Mouse (Mus musculus): ENCODE data around the gene Gm20388. TPM values are rescaled to one million over a fixed set of nuclear protein-coding genes. Genes with fewer than 3 reads are reported as not detected.

Gm20388 gene
- total and polyA plus RNA-seq, 3 experiments = 0.02 to 0.05 TPM; not detected in 1

DNA sequence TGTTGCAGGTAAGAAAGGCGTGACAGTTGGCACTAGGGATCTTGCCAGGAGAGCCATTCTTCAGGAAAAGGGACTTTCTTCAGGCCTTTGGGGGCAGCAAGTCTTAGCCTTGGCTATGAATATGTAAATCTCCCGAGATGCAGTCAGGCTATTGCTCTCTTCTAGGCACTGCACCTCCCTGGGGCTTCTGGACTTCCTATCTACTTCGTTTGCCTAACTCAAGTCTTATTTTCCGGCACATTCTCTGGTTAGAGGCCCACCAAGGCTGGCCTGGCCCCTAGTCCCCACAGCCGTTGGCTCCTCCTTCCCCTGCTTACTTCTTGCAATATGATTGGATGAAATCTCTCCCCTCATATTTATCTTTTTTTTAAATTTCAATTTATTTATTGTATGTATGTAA is 4178.4 kb downstream of the Gm20388 start:
- Histone ChIP-seq H3K27me3 (ENCODE audit: insufficient read depth, low read length) (no peaks in the 10 kb centered on the region), H3K9me3 (replicated peaks) (peaks cover 21% of the 10 kb centered on the region), H3K36me3 (replicated peaks) (no peaks in the 10 kb centered on the region), H3K4me1 (ENCODE audit: insufficient read depth, low read depth, low read length) (no peaks in the 10 kb centered on the region), H3K4me3 (ENCODE audit: low read depth, low read length) (no peak overlapping the region)
- TF ChIP-seq GATA1 (IDR thresholded peaks at IDR 0.05; ENCODE audit: borderline replicate concordance, low read length) (no peak), POLR2AphosphoS5 (IDR thresholded peaks at IDR 0.05; ENCODE audit: insufficient replicate concordance, low read depth, low read length) (no peak), CTCF (IDR thresholded peaks at IDR 0.05; ENCODE audit: low read depth, low read length) (no peak), TAL1 (conservative IDR thresholded peaks at IDR 0.05; ENCODE audit: low read depth, low read length) (no peak), GATA2 (IDR thresholded peaks at IDR 0.05; ENCODE audit: borderline replicate concordance, low read depth, low read length) (no peak)
- DNase-seq (ENCODE audit: low spot score) (no peak), ATAC-seq (ENCODE audit: extremely low read depth, insufficient number of reproducible peaks, low FRiP score, poor library complexity, severe bottlenecking) (no peak)

DNA sequence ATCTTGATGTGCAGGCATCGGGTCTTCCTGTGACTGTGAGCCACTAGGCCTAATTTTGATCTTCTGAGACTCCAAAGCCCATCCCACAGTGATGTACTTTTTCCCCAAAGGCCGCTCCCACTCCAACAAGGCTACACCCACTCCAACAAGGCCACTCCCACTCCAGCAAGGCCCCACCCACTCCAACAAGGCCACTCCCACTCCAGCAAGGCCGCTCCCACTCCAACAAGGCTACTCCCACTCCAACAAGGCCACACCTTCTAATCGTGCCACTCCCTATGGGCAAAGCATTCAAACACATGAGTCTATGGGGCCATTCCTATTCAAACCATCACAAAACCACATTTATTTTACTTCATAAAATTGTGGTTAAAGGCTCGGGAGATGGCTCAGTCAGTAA is 4179.8 kb downstream of the Gm20388 start:
- H3K4me1 ChIP-seq (ENCODE audit: insufficient read depth, low read depth, low read length) = no peaks in the 10 kb centered on the region
- H3K9me3 ChIP-seq (replicated peaks) = peaks cover 21% of the 10 kb centered on the region
- no peak for TF ChIP-seq TAL1 (conservative IDR thresholded peaks at IDR 0.05; ENCODE audit: low read depth, low read length)
- TF ChIP-seq GATA1 (IDR thresholded peaks at IDR 0.05; ENCODE audit: borderline replicate concordance, low read length) = no peak
- TF ChIP-seq POLR2AphosphoS5 (IDR thresholded peaks at IDR 0.05; ENCODE audit: insufficient replicate concordance, low read depth, low read length) = no peak
- ATAC-seq (ENCODE audit: extremely low read depth, insufficient number of reproducible peaks, low FRiP score, poor library complexity, severe bottlenecking) = no peak
- no peak for DNase-seq (ENCODE audit: low spot score)
- no peaks in the 10 kb centered on the region for H3K36me3 ChIP-seq (replicated peaks)
- no peak overlapping the region for H3K4me3 ChIP-seq (ENCODE audit: low read depth, low read length)
- no peaks in the 10 kb centered on the region for H3K27me3 ChIP-seq (ENCODE audit: insufficient read depth, low read length)

DNA sequence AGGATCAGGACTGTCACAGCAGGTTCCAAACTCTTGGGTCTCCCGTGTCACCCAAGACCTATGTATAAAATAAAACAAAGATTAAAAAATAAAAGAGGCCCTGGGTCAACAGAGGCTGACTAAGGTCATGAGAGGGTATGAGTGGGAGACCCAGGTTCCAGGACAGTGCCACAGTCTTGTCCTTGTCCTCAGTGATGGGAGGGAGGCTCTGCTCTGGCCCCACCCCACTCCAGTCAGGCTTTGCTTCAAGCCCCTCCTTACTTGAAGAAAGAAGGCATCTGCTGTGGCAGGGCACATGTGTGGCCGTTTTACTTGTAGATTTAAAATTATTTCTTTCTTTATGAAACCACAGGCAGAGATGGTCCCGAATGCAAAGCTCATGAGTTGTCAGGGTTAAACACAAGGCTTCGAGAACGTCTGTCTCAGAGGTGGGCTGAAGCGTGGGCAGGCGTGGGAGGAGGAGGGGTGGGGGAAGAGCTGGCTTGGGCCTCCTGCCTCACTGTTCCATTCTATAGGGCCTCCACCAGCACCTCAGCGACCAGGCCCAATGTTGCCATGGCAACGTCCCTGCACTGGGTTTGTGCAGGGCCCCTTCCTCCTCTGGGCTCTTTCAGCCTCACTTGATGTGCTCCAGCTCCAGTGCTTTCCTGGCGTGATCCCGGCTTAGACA is 4188.4 kb downstream of the Gm20388 start:
- DNase-seq (ENCODE audit: low spot score) (no peak), ATAC-seq (ENCODE audit: extremely low read depth, insufficient number of reproducible peaks, low FRiP score, poor library complexity, severe bottlenecking) (no peak)
- H3K36me3 ChIP-seq (replicated peaks) = no peaks in the 10 kb centered on the region
- no peaks in the 10 kb centered on the region for H3K4me1 ChIP-seq (ENCODE audit: insufficient read depth, low read depth, low read length)
- H3K27me3 ChIP-seq (ENCODE audit: insufficient read depth, low read length) = no peaks in the 10 kb centered on the region; the same call in 1 of the 2 replicates
- no peak overlapping the region for H3K4me3 ChIP-seq (ENCODE audit: low read depth, low read length)
- no peak for TF ChIP-seq POLR2AphosphoS5 (IDR thresholded peaks at IDR 0.05; ENCODE audit: insufficient replicate concordance, low read depth, low read length)
- peaks cover 43% of the 10 kb centered on the region for H3K9me3 ChIP-seq (replicated peaks)

DNA sequence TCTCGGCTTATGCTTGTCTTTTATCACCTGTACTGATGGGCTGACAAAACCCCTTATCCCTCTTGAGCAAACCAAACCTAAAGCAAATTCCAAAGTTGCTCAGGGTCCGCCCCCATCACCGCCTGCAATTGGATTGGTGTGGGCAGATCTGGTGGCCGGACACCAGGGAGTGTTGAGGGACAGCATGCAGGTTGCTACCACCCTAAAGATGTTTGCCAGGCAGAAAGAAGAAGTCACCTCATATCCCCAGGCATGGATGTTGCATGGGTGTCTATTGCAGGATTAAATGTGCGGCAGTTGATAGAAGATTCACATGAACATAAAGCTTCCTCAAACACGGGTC is 4189.0 kb downstream of the Gm20388 start:
- H3K9me3 ChIP-seq (replicated peaks) = peaks cover 43% of the 10 kb centered on the region
- H3K4me3 ChIP-seq (ENCODE audit: low read depth, low read length) = no peak overlapping the region
- TF ChIP-seq POLR2AphosphoS5 (IDR thresholded peaks at IDR 0.05; ENCODE audit: insufficient replicate concordance, low read depth, low read length) = no peak
- TF ChIP-seq TAL1 (conservative IDR thresholded peaks at IDR 0.05; ENCODE audit: low read depth, low read length) = no peak
- no peak for TF ChIP-seq CTCF (IDR thresholded peaks at IDR 0.05; ENCODE audit: low read depth, low read length)
- TF ChIP-seq GATA2 (IDR thresholded peaks at IDR 0.05; ENCODE audit: borderline replicate concordance, low read depth, low read length) = no peak
- no peak for TF ChIP-seq GATA1 (IDR thresholded peaks at IDR 0.05; ENCODE audit: borderline replicate concordance, low read length)
- DNase-seq (ENCODE audit: low spot score) (no peak), ATAC-seq (ENCODE audit: extremely low read depth, insufficient number of reproducible peaks, low FRiP score, poor library complexity, severe bottlenecking) (no peak)
- H3K36me3 ChIP-seq (replicated peaks) = no peaks in the 10 kb centered on the region
- H3K27me3 ChIP-seq (ENCODE audit: insufficient read depth, low read length) = no peaks in the 10 kb centered on the region; the same call in 1 of the 2 replicates
- no peaks in the 10 kb centered on the region for H3K4me1 ChIP-seq (ENCODE audit: insufficient read depth, low read depth, low read length)

DNA sequence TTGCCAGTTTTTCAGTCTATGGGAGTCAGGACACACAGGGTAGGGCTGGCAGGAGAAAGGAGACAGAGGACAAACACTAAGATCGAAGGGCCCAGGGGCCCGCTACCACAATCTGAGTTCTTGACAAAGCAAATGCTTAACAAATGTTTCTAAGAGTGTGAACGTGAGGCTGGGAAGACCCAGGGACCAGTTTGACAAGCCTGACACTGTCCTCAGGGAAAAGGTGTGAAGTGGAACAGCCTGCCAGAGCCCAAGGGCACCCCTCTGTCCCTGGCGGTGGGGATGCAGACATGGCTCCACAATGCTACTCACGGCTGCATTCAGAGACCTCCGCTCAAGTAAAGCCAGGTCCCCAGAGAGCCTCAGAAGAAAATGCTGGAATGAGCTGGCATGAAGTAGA is 4195.2 kb downstream of the Gm20388 start:
- Histone ChIP-seq H3K27me3 (ENCODE audit: insufficient read depth, low read length) (no peaks in the 10 kb centered on the region; the same call in 1 of the 2 replicates), H3K4me1 (ENCODE audit: insufficient read depth, low read depth, low read length) (no peaks in the 10 kb centered on the region), H3K36me3 (replicated peaks) (no peaks in the 10 kb centered on the region), H3K9me3 (replicated peaks) (peaks cover 17% of the 10 kb centered on the region), H3K4me3 (ENCODE audit: low read depth, low read length) (no peak overlapping the region)
- no peak for ATAC-seq (ENCODE audit: extremely low read depth, insufficient number of reproducible peaks, low FRiP score, poor library complexity, severe bottlenecking)
- TF ChIP-seq POLR2AphosphoS5 (IDR thresholded peaks at IDR 0.05; ENCODE audit: insufficient replicate concordance, low read depth, low read length) (no peak), GATA1 (IDR thresholded peaks at IDR 0.05; ENCODE audit: borderline replicate concordance, low read length) (no peak), CTCF (IDR thresholded peaks at IDR 0.05; ENCODE audit: low read depth, low read length) (no peak), GATA2 (IDR thresholded peaks at IDR 0.05; ENCODE audit: borderline replicate concordance, low read depth, low read length) (no peak), TAL1 (conservative IDR thresholded peaks at IDR 0.05; ENCODE audit: low read depth, low read length) (no peak)
- no peak for DNase-seq (ENCODE audit: low spot score)

DNA sequence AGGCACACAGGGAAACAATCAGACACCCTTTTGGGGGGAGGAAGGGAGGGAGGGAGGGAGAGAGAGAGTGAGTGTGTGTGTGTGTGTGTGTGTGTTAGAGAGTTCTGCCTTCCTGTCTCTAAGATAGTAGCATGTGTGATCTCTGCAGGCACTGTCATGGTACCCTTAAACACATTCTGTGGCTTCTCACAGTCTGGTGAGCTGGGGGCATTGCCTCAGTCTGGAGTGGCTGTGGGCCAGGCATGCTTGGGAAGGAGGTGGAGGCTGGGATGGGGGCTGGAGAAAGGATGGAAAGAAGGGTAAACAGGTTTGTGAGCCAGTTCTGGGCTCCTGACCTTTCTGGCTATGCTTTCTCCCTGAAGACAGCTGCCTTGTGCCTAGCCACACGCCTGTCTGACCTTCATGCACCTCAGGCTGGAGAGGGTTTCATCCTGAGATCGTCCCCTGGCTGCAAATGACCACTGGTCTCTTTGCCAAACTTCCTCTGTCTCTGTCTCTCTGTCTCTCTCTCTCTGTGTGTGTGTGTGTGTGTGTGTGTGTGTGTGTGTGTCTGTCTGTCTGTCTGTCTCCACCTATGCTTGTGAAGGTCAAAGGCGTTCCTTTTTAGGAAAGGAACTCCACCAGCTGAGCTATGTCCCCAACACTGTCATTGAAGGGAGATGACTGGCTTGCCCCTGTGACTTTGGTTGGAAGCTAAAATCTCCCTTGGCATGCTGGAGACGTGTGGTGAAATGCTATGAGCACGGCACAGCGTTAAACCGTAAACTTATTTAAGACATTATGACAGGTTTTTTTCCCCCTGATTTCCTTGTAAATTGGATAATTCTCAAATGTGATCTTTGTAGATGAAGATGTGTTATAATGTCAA is 4195.9 kb downstream of the Gm20388 start:
- H3K36me3 ChIP-seq (replicated peaks) = no peaks in the 10 kb centered on the region
- no peaks in the 10 kb centered on the region; the same call in 1 of the 2 replicates for H3K27me3 ChIP-seq (ENCODE audit: insufficient read depth, low read length)
- DNase-seq (ENCODE audit: low spot score) (no peak), ATAC-seq (ENCODE audit: extremely low read depth, insufficient number of reproducible peaks, low FRiP score, poor library complexity, severe bottlenecking) (no peak)
- TF ChIP-seq GATA2 (IDR thresholded peaks at IDR 0.05; ENCODE audit: borderline replicate concordance, low read depth, low read length) (no peak), POLR2AphosphoS5 (IDR thresholded peaks at IDR 0.05; ENCODE audit: insufficient replicate concordance, low read depth, low read length) (no peak), GATA1 (IDR thresholded peaks at IDR 0.05; ENCODE audit: borderline replicate concordance, low read length) (no peak), TAL1 (conservative IDR thresholded peaks at IDR 0.05; ENCODE audit: low read depth, low read length) (no peak), CTCF (IDR thresholded peaks at IDR 0.05; ENCODE audit: low read depth, low read length) (no peak)
- no peak overlapping the region for H3K4me3 ChIP-seq (ENCODE audit: low read depth, low read length)
- H3K4me1 ChIP-seq (ENCODE audit: insufficient read depth, low read depth, low read length) = no peaks in the 10 kb centered on the region
- H3K9me3 ChIP-seq (replicated peaks) = peaks cover 10% of the 10 kb centered on the region; the same call in 1 of the 2 replicates

Data from G1E (cell line).